Mouse (Mus musculus): ENCODE results near the gene Srsf3.

GRCm38 (mm10) chr17:29053841-29054240 lies 21.4 kb downstream of the Srsf3 start:
- TF ChIP-seq POLR2A (IDR thresholded peaks at IDR 0.05; ENCODE audit: insufficient read depth, low read depth, low read length) (no peak), CTCF (IDR thresholded peaks at IDR 0.05) (no peak), EP300 (IDR thresholded peaks at IDR 0.05; ENCODE audit: insufficient read depth, low read depth, low read length) (peak; percentile 73; the same call in 1 of the 2 replicates)

All from heart, adult 2 months (tissue).